Mouse (Mus musculus) CH12.LX (cell line): ENCODE results near the gene Cdhr2. TPM values are rescaled to one million over a fixed set of nuclear protein-coding genes. Genes with fewer than 3 reads are reported as not detected.

ENCODE experiments used
- DNase-seq: peaks from one replicate; pipeline ENCODE4 v3.0.0-alpha.2; 2013; ENCODE audit errors: extremely low read depth
- H3K27ac ChIP-seq: 2 replicates; pipeline ENCODE4 v1.5.1; 2012; ENCODE audit warnings: low read depth, mild to moderate bottlenecking, control low read depth, moderate library complexity; ENCODE audit not compliant: insufficient read depth
- H3K27me3 ChIP-seq: replicated peaks from 2 replicates; pipeline ENCODE3; 2012; ENCODE audit warnings: inconsistent platforms
- H3K36me3 ChIP-seq, 2 experiments: replicated peaks in 1 of 2; 2 replicates each; pipeline versions ENCODE3 to v1.6.1; 2012; ENCODE audit warnings: inconsistent platforms in 1 of 2, low read length in 1 of 2, mild to moderate bottlenecking in 1 of 2, mixed read lengths in 1 of 2, moderate library complexity in 1 of 2; ENCODE audit not compliant: control insufficient read depth in 1 of 2, insufficient read depth in 1 of 2
- H3K4me1 ChIP-seq, 2 experiments: 2 replicates each; pipeline ENCODE4 v1.6.1; 2012; ENCODE audit warnings: inconsistent platforms in 1 of 2, moderate library complexity in 1 of 2; ENCODE audit not compliant: insufficient read depth in 2 of 2, control insufficient read depth in 1 of 2
- H3K4me2 ChIP-seq: 2 replicates; pipeline ENCODE4 v1.6.1; 2012; ENCODE audit warnings: low read depth, mild to moderate bottlenecking, control low read depth; ENCODE audit not compliant: poor library complexity, insufficient read depth, severe bottlenecking
- H3K4me3 ChIP-seq, 3 experiments: fragments of 150-350 bp in 1 of 3; sonication (generic) in 1 of 3; replicated peaks in 1 of 3; 2 replicates each; pipeline versions ENCODE3 to v1.5.1; 2011 to 2012; ENCODE audit warnings: low read depth in 2 of 3, low read length in 2 of 3, mild to moderate bottlenecking in 2 of 3, moderate library complexity in 2 of 3, control low read depth in 1 of 3, improper control_type of control experiment in 1 of 3, inconsistent platforms in 1 of 3, mixed read lengths in 1 of 3; ENCODE audit not compliant: poor library complexity in 1 of 3
- H3K79me2 ChIP-seq: replicated peaks from 2 replicates; pipeline ENCODE4 v1.6.1; 2012; ENCODE audit warnings: mild to moderate bottlenecking, moderate library complexity; ENCODE audit not compliant: control insufficient read depth, poor library complexity, insufficient read depth, severe bottlenecking; ENCODE audit errors: extremely low read depth
- H3K9ac ChIP-seq: 2 replicates; pipeline ENCODE4 v1.6.1; 2012; ENCODE audit warnings: low read depth, mild to moderate bottlenecking, control low read depth, moderate library complexity; ENCODE audit not compliant: insufficient read depth
- H3K9me3 ChIP-seq: replicated peaks from 2 replicates; pipeline ENCODE3; 2012; ENCODE audit warnings: low read length, inconsistent platforms, mixed read lengths
- BHLHE40 ChIP-seq: IDR thresholded peaks from 2 replicates; pipeline ENCODE4 v1.6.1; 2011; ENCODE audit warnings: mild to moderate bottlenecking, low read depth, low read length, improper control_type of control experiment
- CHD1 ChIP-seq: IDR thresholded peaks from 2 replicates; pipeline ENCODE4 v1.6.1; 2012; ENCODE audit warnings: low read depth, low read length, improper control_type of control experiment, inconsistent platforms
- ELF1 ChIP-seq: IDR thresholded peaks from 2 replicates; pipeline ENCODE4 v1.6.1; 2014; ENCODE audit warnings: low read depth, mild to moderate bottlenecking, inconsistent platforms, low read length, improper control_type of control experiment
- ETS1 ChIP-seq: conservative IDR thresholded peaks from 2 replicates; pipeline ENCODE4 v1.6.1; 2012; ENCODE audit warnings: low read depth, mild to moderate bottlenecking, inconsistent platforms, low read length, improper control_type of control experiment, moderate library complexity
- HCFC1 ChIP-seq: IDR thresholded peaks from 2 replicates; pipeline ENCODE4 v1.6.1; 2012; ENCODE audit warnings: low read depth, mild to moderate bottlenecking, inconsistent platforms, low read length, improper control_type of control experiment
- JUN ChIP-seq: IDR thresholded peaks from 2 replicates; pipeline ENCODE4 v1.6.1; 2011; ENCODE audit warnings: low read depth, mild to moderate bottlenecking, low read length, improper control_type of control experiment, moderate library complexity; ENCODE audit not compliant: insufficient read depth
- MAX ChIP-seq: IDR thresholded peaks from 2 replicates; pipeline ENCODE4 v1.6.1; 2011; ENCODE audit warnings: low read length, improper control_type of control experiment
- MAZ ChIP-seq: IDR thresholded peaks from 2 replicates; pipeline ENCODE4 v1.6.1; 2012; ENCODE audit warnings: low read depth, mild to moderate bottlenecking, inconsistent platforms, low read length, improper control_type of control experiment, moderate library complexity
- MEF2A ChIP-seq: IDR thresholded peaks from 2 replicates; pipeline ENCODE4 v1.6.1; 2014; ENCODE audit warnings: low read depth, mild to moderate bottlenecking, inconsistent platforms, low read length, improper control_type of control experiment, borderline replicate concordance
- MXI1 ChIP-seq: IDR thresholded peaks from 2 replicates; pipeline ENCODE4 v1.6.1; 2011; ENCODE audit warnings: mild to moderate bottlenecking, low read depth, low read length, improper control_type of control experiment
- MYC ChIP-seq: IDR thresholded peaks from 2 replicates; pipeline ENCODE4 v1.6.1; 2011; ENCODE audit warnings: low read depth, mild to moderate bottlenecking, improper control_type of control experiment, low read length
- NELFE ChIP-seq: IDR thresholded peaks from 2 replicates; pipeline ENCODE4 v1.6.1; 2011; ENCODE audit warnings: low read depth, low read length, improper control_type of control experiment
- NRF1 ChIP-seq: IDR thresholded peaks from 2 replicates; pipeline ENCODE4 v1.6.1; 2014; ENCODE audit warnings: low read depth, mild to moderate bottlenecking, inconsistent platforms, low read length, improper control_type of control experiment, moderate library complexity
- POLR2A ChIP-seq: IDR thresholded peaks from 2 replicates; pipeline ENCODE4 v1.6.1; 2011; ENCODE audit warnings: low read depth, mild to moderate bottlenecking, improper control_type of control experiment, low read length
- RAD21 ChIP-seq: IDR thresholded peaks from 2 replicates; pipeline ENCODE4 v1.6.1; 2011; ENCODE audit warnings: low read depth, mild to moderate bottlenecking, low read length, improper control_type of control experiment, moderate library complexity
- RCOR1 ChIP-seq: conservative IDR thresholded peaks from 2 replicates; pipeline ENCODE4 v1.6.1; 2012; ENCODE audit warnings: low read depth, mild to moderate bottlenecking, inconsistent platforms, low read length, improper control_type of control experiment
- SIN3A ChIP-seq: IDR thresholded peaks from 2 replicates; pipeline ENCODE4 v1.6.1; 2012; ENCODE audit warnings: low read length, improper control_type of control experiment, inconsistent platforms
- TBP ChIP-seq: conservative IDR thresholded peaks from 2 replicates; pipeline ENCODE4 v1.6.1; 2011; ENCODE audit warnings: low read depth, low read length, improper control_type of control experiment
- TCF12 ChIP-seq: IDR thresholded peaks from 2 replicates; pipeline ENCODE4 v1.6.1; 2014; ENCODE audit warnings: low read depth, mild to moderate bottlenecking, inconsistent platforms, low read length, improper control_type of control experiment
- USF1 ChIP-seq: IDR thresholded peaks from 2 replicates; pipeline ENCODE4 v1.6.1; 2014; ENCODE audit warnings: low read depth, mild to moderate bottlenecking, inconsistent platforms, low read length, improper control_type of control experiment
- dilution Hi-C: fragments of 300-500 bp; cut with MboI; formaldehyde crosslinking; loops from 2 replicates; pipeline ENCODE4 v1.14.3; 2020; ENCODE audit warnings: low sequenced_read_pairs; ENCODE audit not compliant: extremely low pct_unique_long_range_greater_than_20kb, extremely low pct_ligation_motif_present
- in situ Hi-C: fragments of 300-500 bp; cut with MboI; formaldehyde crosslinking; loops from 3 replicates; pipeline ENCODE4 v1.14.3; 2019; ENCODE audit warnings: low sequenced_read_pairs, low pct_ligation_motif_present, low pct_unique_long_range_greater_than_20kb, mixed read lengths
- polyA plus RNA-seq: library from polyadenylated mRNA; unstranded; fragments of >175 nt; gene quantifications from 2 replicates; pipeline ENCODE4 v1.2.1, GENCODE M21; 2012; ENCODE audit warnings: low read depth; ENCODE audit not compliant: insufficient read length
- total RNA-seq, 2 experiments: library from RNA; depleted of rRNA; stranded (reverse); fragments of 300-350 nt in 1 of 2; fragments of >200 nt in 1 of 2; gene quantifications; 2 replicates each; pipeline ENCODE4 v1.2.3; 2012 to 2014

Cdhr2 gene
- total and polyA plus RNA-seq, 3 experiments, result not detected

DNA sequence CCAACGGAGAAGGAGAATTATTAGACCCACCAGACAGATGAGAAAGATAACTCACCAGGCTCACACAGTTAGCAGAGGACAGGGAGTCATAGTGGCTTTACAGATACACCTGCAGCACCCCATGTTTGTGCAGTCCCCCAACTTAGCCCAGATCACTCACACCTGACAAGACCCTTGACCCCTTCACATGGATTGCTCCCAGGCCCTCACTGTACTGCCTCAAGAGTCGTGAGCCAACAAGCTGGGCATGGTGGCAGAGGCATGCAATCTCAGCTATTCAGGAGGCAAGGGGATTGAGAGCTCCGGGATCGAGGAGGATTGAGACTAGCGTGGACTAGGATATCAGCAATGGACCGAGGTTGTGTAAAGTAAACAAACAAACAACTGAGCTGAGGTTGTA, 52.5 kb downstream of the Cdhr2 start:
- Histone ChIP-seq H3K27ac (no peak overlapping the region), H3K36me3 (no peaks in the 10 kb centered on the region), H3K9me3 (peaks cover 10% of the 10 kb centered on the region), H3K27me3 (peaks cover 59% of the 10 kb centered on the region), H3K4me2 (no peak overlapping the region), H3K9ac (no peak overlapping the region), H3K79me2 (no peaks in the 10 kb centered on the region), H3K4me1 (no peaks in the 10 kb centered on the region), H3K4me3 (no peak overlapping the region)
- dilution Hi-C loops, result no loop called here
- TF ChIP-seq NELFE, result no peak
- TF ChIP-seq JUN, result no peak
- TF ChIP-seq CHD1, result no peak
- no peak for TF ChIP-seq ETS1
- no peak for TF ChIP-seq POLR2A
- TF ChIP-seq MEF2A, result no peak
- no peak for TF ChIP-seq MAX
- TF ChIP-seq USF1, result no peak
- TF ChIP-seq MYC, result no peak
- no peak for TF ChIP-seq TCF12
- TF ChIP-seq TBP, result no peak
- no peak for TF ChIP-seq RCOR1
- TF ChIP-seq ELF1, result no peak
- no peak for TF ChIP-seq MAZ
- DNase-seq, result no peak
- in situ Hi-C loops, result no loop called here

DNA sequence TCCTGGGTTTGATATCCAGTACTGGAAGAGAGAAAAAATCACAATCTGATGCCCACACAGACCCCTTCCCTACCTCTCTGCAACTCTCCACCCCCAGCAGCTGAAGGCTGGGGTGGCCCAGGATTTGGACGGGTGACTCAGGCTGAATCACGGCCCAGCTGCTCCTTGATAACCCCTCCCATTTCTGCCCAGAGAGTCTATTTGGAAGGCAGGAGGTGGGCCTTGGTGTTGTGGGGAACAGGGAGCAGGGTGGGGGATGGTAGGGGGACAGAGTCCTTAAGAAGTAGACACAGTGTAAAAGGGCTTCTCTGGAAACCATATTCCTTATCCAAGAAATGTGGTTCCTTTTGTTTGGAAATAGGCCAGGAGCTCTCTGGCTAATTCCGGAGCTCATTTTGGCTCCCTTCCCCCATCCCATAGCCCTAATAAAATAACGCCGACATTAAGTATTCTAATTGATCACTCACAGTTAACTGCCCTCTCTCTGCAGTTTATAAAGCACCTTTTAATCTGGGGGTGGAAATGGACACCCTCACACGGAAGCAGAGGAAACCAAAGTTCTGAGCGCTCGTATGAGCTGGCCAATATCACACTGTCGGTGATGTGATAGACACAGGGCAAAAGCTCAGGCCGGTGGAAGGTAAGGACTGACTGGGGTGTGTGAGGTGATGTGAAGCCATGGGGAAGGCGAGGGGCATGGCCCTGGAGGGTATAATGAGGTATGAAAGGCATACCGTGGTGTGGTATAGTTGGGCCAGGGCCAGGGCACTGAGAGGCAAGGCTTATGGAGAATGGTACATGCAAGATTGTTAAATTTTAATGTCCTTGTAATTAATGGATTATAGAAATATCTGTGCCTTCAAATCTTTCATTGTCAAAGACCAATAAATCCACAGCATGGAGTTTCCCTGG, 53.2 kb downstream of the Cdhr2 start:
- Histone ChIP-seq H3K4me1 (no peaks in the 10 kb centered on the region), H3K9me3 (peaks cover 9% of the 10 kb centered on the region), H3K79me2 (no peaks in the 10 kb centered on the region), H3K36me3 (no peaks in the 10 kb centered on the region), H3K27me3 (peaks cover 61% of the 10 kb centered on the region), H3K4me3 (no peak overlapping the region), H3K4me2 (no peak overlapping the region), H3K9ac (no peak overlapping the region), H3K27ac (no peak overlapping the region)
- dilution Hi-C loops, result no loop called here
- no peak for DNase-seq
- in situ Hi-C loops, result no loop called here
- no peak for TF ChIP-seq BHLHE40
- no peak for TF ChIP-seq ELF1
- TF ChIP-seq ETS1, result no peak
- TF ChIP-seq RAD21, result no peak
- no peak for TF ChIP-seq RCOR1
- TF ChIP-seq POLR2A, result no peak
- TF ChIP-seq JUN, result no peak
- no peak for TF ChIP-seq MXI1
- no peak for TF ChIP-seq TCF12
- TF ChIP-seq NRF1, result no peak
- TF ChIP-seq MEF2A, result no peak
- no peak for TF ChIP-seq SIN3A
- no peak for TF ChIP-seq HCFC1
- no peak for TF ChIP-seq MAZ
